Mouse (Mus musculus) ES-E14 (cell line): ENCODE results near the gene Cox19.

Experiments used
- CHD2 ChIP-seq: IDR thresholded peaks from 2 replicates; pipeline ENCODE4 v1.6.1; 2014; ENCODE audit warnings: mild to moderate bottlenecking, low read depth, low read length, inconsistent platforms
- MAFK ChIP-seq: IDR thresholded peaks from 2 replicates; pipeline ENCODE4 v1.6.1; 2014; ENCODE audit warnings: mild to moderate bottlenecking, low read depth, low read length, inconsistent platforms; ENCODE audit not compliant: insufficient read depth
- ZC3H11A ChIP-seq: IDR thresholded peaks from 2 replicates; pipeline ENCODE4 v1.6.1; 2012; ENCODE audit warnings: low read depth, mild to moderate bottlenecking, inconsistent platforms, low read length, borderline replicate concordance
- ZNF384 ChIP-seq: IDR thresholded peaks from 2 replicates; pipeline ENCODE4 v1.6.1; 2012; ENCODE audit warnings: low read depth, low read length, inconsistent platforms

- TF ChIP-seq ZC3H11A (no peak), ZNF384 (no peak), CHD2 (no peak), MAFK (no peak)
Measured at GRCm38 (mm10) chr5:139302101-139302500, 49.1 kb downstream of the Cox19 start.
